Mouse (Mus musculus) neural tube, embryonic 11.5 days (tissue): Measurements from ENCODE around the gene Hist1h3b. TPM values are rescaled to one million over a fixed set of nuclear protein-coding genes. Genes with fewer than 3 reads are reported as not detected.
A peak's percentile ranks its signal among the peaks of the same experiment; 100 is the strongest.

Source experiments
- ATAC-seq: fragments of 200-750 bp; cut with Nextera tagmentation; 2 replicates; pipeline ENCODE4 v1.8.0; 2017; ENCODE audit warnings: moderate number of reproducible peaks, mild to moderate bottlenecking, moderate TSS enrichment, moderate library complexity; ENCODE audit not compliant: insufficient read depth, low FRiP score, low TSS enrichment
- DNase-seq: peaks from one replicate; pipeline ENCODE4 v3.0.0-alpha.2; 2015; ENCODE audit warnings: low spot score
- H3K27ac ChIP-seq: fragments of 300-500 bp; sonication (generic); 2 replicates; pipeline ENCODE4 v1.5.1; 2014; ENCODE audit warnings: low read depth, mild to moderate bottlenecking, low read length
- H3K27me3 ChIP-seq: fragments of 300-500 bp; sonication (generic); 2 replicates; pipeline ENCODE4 v1.6.1; 2014; ENCODE audit warnings: mild to moderate bottlenecking, low read length, mixed read lengths; ENCODE audit not compliant: control insufficient read depth, insufficient read depth
- H3K36me3 ChIP-seq: fragments of 300-500 bp; sonication (generic); 2 replicates; pipeline ENCODE4 v1.6.1; 2014; ENCODE audit warnings: mild to moderate bottlenecking, low read length, moderate library complexity, mixed read lengths; ENCODE audit not compliant: control insufficient read depth, insufficient read depth
- H3K4me1 ChIP-seq: fragments of 300-500 bp; sonication (generic); 2 replicates; pipeline ENCODE4 v1.6.1; 2014; ENCODE audit warnings: low read length, mixed read lengths; ENCODE audit not compliant: control insufficient read depth, insufficient read depth
- H3K4me2 ChIP-seq: fragments of 300-500 bp; sonication (generic); 2 replicates; pipeline ENCODE4 v1.6.1; 2014; ENCODE audit warnings: low read depth, mild to moderate bottlenecking, moderate library complexity
- H3K4me3 ChIP-seq: fragments of 300-500 bp; sonication (generic); 2 replicates; pipeline ENCODE4 v1.5.1; 2014; ENCODE audit warnings: low read depth, low read length
- H3K9ac ChIP-seq: fragments of 300-500 bp; sonication (generic); 2 replicates; pipeline ENCODE4 v1.6.1; 2014; ENCODE audit warnings: mild to moderate bottlenecking, low read length
- H3K9me3 ChIP-seq: fragments of 300-500 bp; sonication (generic); 2 replicates; pipeline ENCODE4 v1.6.1; 2016; ENCODE audit warnings: low read length; ENCODE audit not compliant: control insufficient read depth
- WGBS: fragments of 180-500 bp; shearing (Covaris S2); extraction: QIAGEN DNeasy Blood & Tissue Kit; methylation state at CpG from one replicate; pipeline ENCODE4 v1.1.7; 2014; 5-methylcytosine and 5-hydroxymethylcytosine counted together
- microRNA-seq: library from miRNA; unstranded; fragments of <30 nt; microRNA quantifications from one replicate; pipeline ENCODE4, GENCODE M21; 2016
- polyA plus RNA-seq: library from polyadenylated mRNA; unstranded; fragments of >200 nt; fragmentation: Nextera tagmentation; extraction: Ambion mirVana; gene quantifications from 2 replicates; pipeline ENCODE4 v1.2.1, GENCODE M21; 2014

Hist1h3b gene
- polyA plus RNA-seq, 1 experiment from 2014 or later = 6.2 TPM

- 32% methylated on average over 21 of the region's 21 CpGs for WGBS
- H3K4me2 ChIP-seq = peak overlapping the region; percentile 7; the same call in 1 of the 2 replicates
- H3K4me3 ChIP-seq = no peak overlapping the region
Measured at GRCm38 (mm10) chr13:23772561-23773313, 20.7 kb downstream of the Hist1h3b start.

GRCm38 (mm10) chr13:23778339-23778738 lies 26.3 kb downstream of the Hist1h3b start:
- Histone ChIP-seq H3K9me3 (no peaks in the 10 kb centered on the region), H3K27me3 (no peaks in the 10 kb centered on the region), H3K4me2 (no peak overlapping the region), H3K36me3 (no peaks in the 10 kb centered on the region), H3K27ac (no peak overlapping the region), H3K9ac (no peak overlapping the region), H3K4me3 (no peak overlapping the region), H3K4me1 (no peaks in the 10 kb centered on the region)
- 94% methylated on average over 7 of the region's 7 CpGs for WGBS
- ATAC-seq (no peak), DNase-seq (no peak)

More at GRCm38 (mm10) chr13:23772561-23773313, 20.7 kb downstream of the Hist1h3b start:
- Histone ChIP-seq H3K4me1 (no peaks in the 10 kb centered on the region), H3K9ac (no peak overlapping the region), H3K27ac (no peak overlapping the region), H3K36me3 (no peaks in the 10 kb centered on the region), H3K27me3 (no peaks in the 10 kb centered on the region), H3K9me3 (no peaks in the 10 kb centered on the region)
- ATAC-seq (peak; percentile 85), DNase-seq (peak; percentile 67)

GRCm38 (mm10) chr13:23779025-23779424 lies 27.0 kb downstream of the Hist1h3b start:
- Histone ChIP-seq H3K4me2 (no peak overlapping the region), H3K4me1 (no peaks in the 10 kb centered on the region), H3K27ac (no peak overlapping the region), H3K4me3 (no peak overlapping the region), H3K9me3 (no peaks in the 10 kb centered on the region), H3K27me3 (no peaks in the 10 kb centered on the region), H3K36me3 (no peaks in the 10 kb centered on the region), H3K9ac (no peak overlapping the region)
- ATAC-seq (no peak), DNase-seq (no peak)
- 82% methylated on average over 4 of the region's 4 CpGs for WGBS

- no peaks in the 10 kb centered on the region for H3K4me1 ChIP-seq
- no peak overlapping the region for H3K4me3 ChIP-seq
- no peak overlapping the region for H3K4me2 ChIP-seq
- no peaks in the 10 kb centered on the region for H3K9me3 ChIP-seq
- 42% methylated on average over 2 of the region's 2 CpGs for WGBS
- no peak overlapping the region for H3K9ac ChIP-seq
- DNase-seq (peak; percentile 39), ATAC-seq (0 out of 2 replicates have a peak, but pooled peaks have one; percentile 53)
- no peaks in the 10 kb centered on the region for H3K36me3 ChIP-seq
- H3K27me3 ChIP-seq = no peaks in the 10 kb centered on the region
- H3K27ac ChIP-seq = no peak overlapping the region
Measured at GRCm38 (mm10) chr13:23792520-23792919, 40.5 kb downstream of the Hist1h3b start.

- no peak overlapping the region for H3K4me2 ChIP-seq
- 79% methylated on average over 5 of the region's 5 CpGs for WGBS
- ATAC-seq = no peak
- H3K27me3 ChIP-seq = no peaks in the 10 kb centered on the region
- no peaks in the 10 kb centered on the region for H3K9me3 ChIP-seq
- no peak for DNase-seq
- H3K9ac ChIP-seq = no peak overlapping the region
- no peaks in the 10 kb centered on the region for H3K36me3 ChIP-seq
- no peak overlapping the region for H3K4me3 ChIP-seq
- no peak overlapping the region for H3K27ac ChIP-seq
- no peaks in the 10 kb centered on the region; the same call in 1 of the 2 replicates for H3K4me1 ChIP-seq
Measured at GRCm38 (mm10) chr13:23799405-23799804, 47.3 kb downstream of the Hist1h3b start.

Small RNAs within 50 kb of the gene (microRNA-seq; reads per million reads assigned to microRNA genes)
- gene Gm44314 (not detected), gene Gm44484 (not detected)

Other genes starting within 250 kb of the Hist1h3b start
- gene Hist1h4h, start 221.2 kb upstream of the Hist1h3b start, polyA plus RNA-seq = 3.4 and 6.8 TPM in 2 replicates
- 1.6 and 2.1 TPM in 2 replicates for gene Hist1h2af, start 218.4 kb upstream of the Hist1h3b start, polyA plus RNA-seq
- gene Hist1h3g, start 216.8 kb upstream of the Hist1h3b start, polyA plus RNA-seq = 3.3 and 4.3 TPM in 2 replicates
- gene Hist1h2bh, start 208.9 kb upstream of the Hist1h3b start, polyA plus RNA-seq = 0.82 and 1.3 TPM in 2 replicates
- gene Hist1h3f, start 208.2 kb upstream of the Hist1h3b start, polyA plus RNA-seq = 0.51 and 1.4 TPM in 2 replicates
- 0.94 and 1.5 TPM in 2 replicates for gene Hist1h4f, start 200.6 kb upstream of the Hist1h3b start, polyA plus RNA-seq
- gene Hist1h1d, start 199.0 kb upstream of the Hist1h3b start, polyA plus RNA-seq = 0.58 TPM in 2 replicates
- gene Hist1h3e, start 189.9 kb upstream of the Hist1h3b start, polyA plus RNA-seq = 6.4 and 6.9 TPM in 2 replicates
- gene Hist1h2ae, start 181.0 kb upstream of the Hist1h3b start, polyA plus RNA-seq = 61.5 and 64.3 TPM in 2 replicates
- gene Hist1h2bg, start 180.9 kb upstream of the Hist1h3b start, polyA plus RNA-seq = 6.9 and 10.2 TPM in 2 replicates
- 3.4 and 4.1 TPM in 2 replicates for gene Hist1h2bf, start 178.1 kb upstream of the Hist1h3b start, polyA plus RNA-seq
- 0.90 and 4.0 TPM in 2 replicates for gene Hist1h2ad, start 177.9 kb upstream of the Hist1h3b start, polyA plus RNA-seq
- gene Hist1h3d, start 176.5 kb upstream of the Hist1h3b start, polyA plus RNA-seq = 8.1 and 10.4 TPM in 2 replicates
- gene Hist1h4d, start 170.7 kb upstream of the Hist1h3b start, polyA plus RNA-seq = 89.4 and 91.9 TPM in 2 replicates
- 1.7 and 1.8 TPM in 2 replicates for gene Hist1h2be, start 131.1 kb upstream of the Hist1h3b start, polyA plus RNA-seq
- 16.3 and 18.2 TPM in 2 replicates for gene Hist1h1e, start 129.7 kb upstream of the Hist1h3b start, polyA plus RNA-seq
- gene Hist1h2ac, start 68.3 kb upstream of the Hist1h3b start, polyA plus RNA-seq = 0.92 and 0.97 TPM in 2 replicates
- gene Hist1h2bc, start 68.1 kb upstream of the Hist1h3b start, polyA plus RNA-seq = 21.3 and 22.2 TPM in 2 replicates
- not detected in 2 replicates for gene Hist1h1t, start 56.5 kb upstream of the Hist1h3b start, polyA plus RNA-seq
- gene Hist1h4c, start 53.8 kb upstream of the Hist1h3b start, polyA plus RNA-seq = 4.1 and 5.2 TPM in 2 replicates
- gene Hfe, start 41.4 kb upstream of the Hist1h3b start, polyA plus RNA-seq = 3.2 and 3.3 TPM in 2 replicates
- 12.2 and 15.3 TPM in 2 replicates for gene Hist1h1c, start 13.5 kb upstream of the Hist1h3b start, polyA plus RNA-seq
- 8.3 and 10.6 TPM in 2 replicates for gene Hist1h3c, start 6.7 kb upstream of the Hist1h3b start, polyA plus RNA-seq
- gene Hist1h2bb, start 5.5 kb upstream of the Hist1h3b start, polyA plus RNA-seq = 2.4 and 2.9 TPM in 2 replicates
- gene Hist1h2ab, start 1.1 kb upstream of the Hist1h3b start, polyA plus RNA-seq = 33.1 and 47.3 TPM in 2 replicates
- gene Hist1h4b, start 4.7 kb downstream of the Hist1h3b start, polyA plus RNA-seq = 4.3 and 9.0 TPM in 2 replicates
- gene Hist1h4a, start 9.0 kb downstream of the Hist1h3b start, polyA plus RNA-seq = not detected in 2 replicates
- gene Hist1h3a, start 10.1 kb downstream of the Hist1h3b start, polyA plus RNA-seq = 2.3 and 4.3 TPM in 2 replicates
- 1.1 and 3.6 TPM in 2 replicates for gene Hist1h1a, start 11.4 kb downstream of the Hist1h3b start, polyA plus RNA-seq
- not detected in 2 replicates for gene Trim38, start 17.6 kb downstream of the Hist1h3b start, polyA plus RNA-seq
- gene Slc17a2, start 54.7 kb downstream of the Hist1h3b start, polyA plus RNA-seq = not detected in 2 replicates
- gene Slc17a3, start 87.2 kb downstream of the Hist1h3b start, polyA plus RNA-seq = not detected in 2 replicates
- gene Slc17a1, start 115.5 kb downstream of the Hist1h3b start, polyA plus RNA-seq = not detected in 2 replicates
- gene Slc17a4, start 162.7 kb downstream of the Hist1h3b start, polyA plus RNA-seq = 0.49 and 0.64 TPM in 2 replicates
- not detected in 2 replicates for gene Hist1h2ba, start 181.9 kb downstream of the Hist1h3b start, polyA plus RNA-seq
- not detected in 2 replicates for gene Hist1h2aa, start 182.2 kb downstream of the Hist1h3b start, polyA plus RNA-seq
- gene Scgn, start 238.9 kb downstream of the Hist1h3b start, polyA plus RNA-seq = 0.45 and 0.73 TPM in 2 replicates